Comparison of ENCODE assay signal across 8 mouse cellular contexts in genomic region chr12:81532316-81533028, GRCm38 (mm10). TPM values are rescaled to one million over a fixed set of nuclear protein-coding genes. Genes with fewer than 3 reads are reported as not detected.
DNase-seq lines count a peak whose midpoint lies in the region; ATAC-seq and TF ChIP-seq lines count a peak whose summit lies in the region.

TSS of gene Gm20498 (minus strand) at chr12:81532905.
TSS of gene Synj2bp (minus strand) at chr12:81532911.

- H3K4me1 ChIP-seq in forebrain, embryonic 10.5 days: peaks cover 17% of the 10 kb centered on the region
- H3K4me1 ChIP-seq in heart, embryonic 15.5 days (replicated peaks): peaks cover 7% of the 10 kb centered on the region; the same call in 1 of the 2 replicates
- peaks cover 3 to 5% of the 10 kb centered on the region in 2 experiments; a peak in 2 of 4 replicates for H3K4me1 ChIP-seq in liver, embryonic 14.5 days (replicated peaks; ENCODE audit: control insufficient read depth in 2 of 2, insufficient read depth in 2 of 2, low read length in 1 of 2)
- H3K4me1 ChIP-seq in neural tube, embryonic 11.5 days (ENCODE audit: control insufficient read depth, insufficient read depth, low read length): no peaks in the 10 kb centered on the region; the same call in 1 of the 2 replicates
- H3K4me1 ChIP-seq in stomach, postnatal 0 days (replicated peaks; ENCODE audit: control insufficient read depth, insufficient read depth): no peaks in the 10 kb centered on the region

- H3K36me3 ChIP-seq in forebrain, embryonic 10.5 days (replicated peaks): no peaks in the 10 kb centered on the region
- H3K36me3 ChIP-seq in heart, embryonic 15.5 days: no peaks in the 10 kb centered on the region
- H3K36me3 ChIP-seq in liver, embryonic 14.5 days (replicated peaks; ENCODE audit: control insufficient read depth, insufficient read depth, low read depth): no peaks in the 10 kb centered on the region
- no peaks in the 10 kb centered on the region for H3K36me3 ChIP-seq in neural tube, embryonic 11.5 days (ENCODE audit: control insufficient read depth, insufficient read depth, low read length)
- no peaks in the 10 kb centered on the region for H3K36me3 ChIP-seq in stomach, postnatal 0 days (ENCODE audit: control insufficient read depth, insufficient read depth, low read length)

- peak within 1 kb of the TSS; percentile 84 for H3K9ac ChIP-seq in heart, embryonic 15.5 days
- H3K9ac ChIP-seq in liver, embryonic 14.5 days (replicated peaks): peak within 1 kb of the TSS; percentile 86
- peak within 1 kb of the TSS; percentile 81 for H3K9ac ChIP-seq in neural tube, embryonic 11.5 days (ENCODE audit: low read length)
- peak within 1 kb of the TSS; percentile 79 for H3K9ac ChIP-seq in stomach, postnatal 0 days (ENCODE audit: low read length)

- TF ChIP-seq CTCF in liver, embryonic 14.5 days (IDR thresholded peaks at IDR 0.05; ENCODE audit: low read depth): no peak
- TF ChIP-seq CTCF in stomach, postnatal 0 days (IDR thresholded peaks at IDR 0.05; ENCODE audit: low read depth): no peak

- peak; percentile 76 for ATAC-seq in heart, embryonic 15.5 days (replicated peaks; ENCODE audit: insufficient number of reproducible peaks, insufficient read depth, low FRiP score, low read depth)
- ATAC-seq in liver, embryonic 14.5 days (ENCODE audit: insufficient read depth): peak; percentile 87
- ATAC-seq in neural tube, embryonic 11.5 days (ENCODE audit: insufficient read depth, low FRiP score, low TSS enrichment): peak; percentile 85
- peak; percentile 90 for ATAC-seq in stomach, postnatal 0 days (ENCODE audit: low FRiP score, low TSS enrichment)

- no peaks in the 10 kb centered on the region; the same call in 1 of the 2 replicates for H3K27me3 ChIP-seq in forebrain, embryonic 10.5 days (ENCODE audit: poor library complexity, severe bottlenecking)
- H3K27me3 ChIP-seq in heart, embryonic 15.5 days: no peaks in the 10 kb centered on the region
- no peaks in the 10 kb centered on the region for H3K27me3 ChIP-seq in liver, embryonic 14.5 days (ENCODE audit: control insufficient read depth, insufficient read depth, low read length)
- no peaks in the 10 kb centered on the region for H3K27me3 ChIP-seq in neural tube, embryonic 11.5 days (ENCODE audit: control insufficient read depth, insufficient read depth, low read length)
- no peaks in the 10 kb centered on the region for H3K27me3 ChIP-seq in stomach, postnatal 0 days (ENCODE audit: control insufficient read depth, insufficient read depth, low read length)

- peak within 1 kb of the TSS; percentile 75 for H3K4me3 ChIP-seq in forebrain, embryonic 10.5 days
- peak within 1 kb of the TSS; percentile 89 for H3K4me3 ChIP-seq in heart, embryonic 15.5 days
- H3K4me3 ChIP-seq in liver, embryonic 14.5 days (ENCODE audit: insufficient read depth in 1 of 2, low read depth in 2 of 2, low read length in 2 of 2): peak within 1 kb of the TSS; percentile 84 to 92
- H3K4me3 ChIP-seq in neural tube, embryonic 11.5 days (ENCODE audit: low read depth, low read length): peak within 1 kb of the TSS; percentile 81
- peak within 1 kb of the TSS; percentile 67 for H3K4me3 ChIP-seq in stomach, postnatal 0 days (ENCODE audit: low read depth, low read length)

- TF ChIP-seq EP300 in liver, embryonic 14.5 days (IDR thresholded peaks at IDR 0.05; ENCODE audit: low read depth): no peak
- TF ChIP-seq EP300 in stomach, postnatal 0 days (optimal IDR thresholded peaks at IDR 0.05): no peak

- under 1% methylated on average over 46 of the region's 46 CpGs for WGBS in forebrain, embryonic 10.5 days
- under 1% methylated on average over 46 of the region's 46 CpGs for WGBS in heart, embryonic 15.5 days
- WGBS in liver, embryonic 14.5 days (ENCODE audit: insufficient replicate concordance): under 1% methylated on average over 46 of the region's 46 CpGs
- under 1% methylated on average over 46 of the region's 46 CpGs for WGBS in neural tube, embryonic 11.5 days
- WGBS in stomach, postnatal 0 days: under 1% methylated on average over 46 of the region's 46 CpGs

- H3K27ac ChIP-seq in forebrain, embryonic 10.5 days: peak within 1 kb of the TSS; percentile 84
- H3K27ac ChIP-seq in heart, embryonic 15.5 days: peak within 1 kb of the TSS; percentile 78
- H3K27ac ChIP-seq in liver, embryonic 14.5 days: peak within 1 kb of the TSS; percentile 67
- 0 out of 2 replicates have a peak within 1 kb of the TSS, but pooled peaks have one; percentile 27 for H3K27ac ChIP-seq in neural tube, embryonic 11.5 days (ENCODE audit: low read depth, low read length)
- peak within 1 kb of the TSS; percentile 75 for H3K27ac ChIP-seq in stomach, postnatal 0 days (replicated peaks)

- H3K9me3 ChIP-seq in forebrain, embryonic 10.5 days: no peaks in the 10 kb centered on the region
- no peaks in the 10 kb centered on the region for H3K9me3 ChIP-seq in heart, embryonic 15.5 days (replicated peaks)
- no peaks in the 10 kb centered on the region for H3K9me3 ChIP-seq in liver, embryonic 14.5 days (ENCODE audit: control insufficient read depth, low read length)
- H3K9me3 ChIP-seq in neural tube, embryonic 11.5 days (ENCODE audit: control insufficient read depth, low read length): no peaks in the 10 kb centered on the region
- no peaks in the 10 kb centered on the region for H3K9me3 ChIP-seq in stomach, postnatal 0 days (ENCODE audit: control insufficient read depth, low read length)

- peak; percentile 67 to 73 for DNase-seq in CD8-positive naive resting alpha-beta T cell, adult 2 months (ENCODE audit: low read depth in 2 of 2, low spot score in 2 of 2)
- DNase-seq in c-Kit-positive CD71-negative TER-119-negative erythroid progenitor cells, embryonic 14.5 days (ENCODE audit: low read depth): peak; percentile 65
- DNase-seq in forebrain, embryonic 10.5 days (ENCODE audit: extremely low spot score, low spot score): peak; percentile 84
- peak; percentile 89 to 94 for DNase-seq in kidney, postnatal 25 days
- peak; percentile 60 to 68 (median 65) for DNase-seq in liver, embryonic 14.5 days (ENCODE audit: low read depth in 3 of 3, low spot score in 3 of 3)
- peak; percentile 86 for DNase-seq in neural tube, embryonic 11.5 days (ENCODE audit: low spot score)
- DNase-seq in stomach, postnatal 0 days (ENCODE audit: low spot score): peak; percentile 89

- H3K4me2 ChIP-seq in heart, embryonic 15.5 days: peak within 1 kb of the TSS; percentile 71
- peak within 1 kb of the TSS; percentile 73 for H3K4me2 ChIP-seq in liver, embryonic 14.5 days (ENCODE audit: low read depth)
- peak within 1 kb of the TSS; percentile 54 for H3K4me2 ChIP-seq in neural tube, embryonic 11.5 days (ENCODE audit: low read depth)
- peak within 1 kb of the TSS; percentile 72 for H3K4me2 ChIP-seq in stomach, postnatal 0 days (replicated peaks; ENCODE audit: low read depth)

RNA-seq across cellular contexts. Expression of gene Gm20498, which starts in this region (rescaled TPM):
- 24.8 and 27.1 TPM in 2 replicates for polyA plus RNA-seq in forebrain, embryonic 10.5 days (2016; fragmentation: Nextera tagmentation; extraction: Ambion mirVana)
- polyA plus RNA-seq in heart, embryonic 15.5 days (2015; fragmentation: Nextera tagmentation; extraction: Ambion mirVana): 26.9 and 28.9 TPM in 2 replicates
- 3.9 and 4.8 TPM in 2 replicates for polyA plus RNA-seq in liver, embryonic 14.5 days (2012; rRNA removed)
- polyA plus RNA-seq in liver, embryonic 14.5 days (2014; fragmentation: Nextera tagmentation; extraction: Ambion mirVana): 13.0 and 14.4 TPM in 2 replicates
- 33.4 and 37.2 TPM in 2 replicates for polyA plus RNA-seq in neural tube, embryonic 11.5 days (2014; fragmentation: Nextera tagmentation; extraction: Ambion mirVana)
- polyA plus RNA-seq in stomach, postnatal 0 days (2015; fragmentation: Nextera tagmentation; extraction: Ambion mirVana): 16.6 and 18.9 TPM in 2 replicates

RNA-seq across cellular contexts. Expression of gene Synj2bp, which starts in this region (rescaled TPM):
- 34.3 and 35.4 TPM in 2 replicates for polyA plus RNA-seq in forebrain, embryonic 10.5 days (2016; fragmentation: Nextera tagmentation; extraction: Ambion mirVana)
- 29.7 and 33.7 TPM in 2 replicates for polyA plus RNA-seq in heart, embryonic 15.5 days (2015; fragmentation: Nextera tagmentation; extraction: Ambion mirVana)
- polyA plus RNA-seq in liver, embryonic 14.5 days (2012; rRNA removed): 4.0 and 8.2 TPM in 2 replicates
- 12.1 and 15.2 TPM in 2 replicates for polyA plus RNA-seq in liver, embryonic 14.5 days (2014; fragmentation: Nextera tagmentation; extraction: Ambion mirVana)
- 28.6 and 29.7 TPM in 2 replicates for polyA plus RNA-seq in neural tube, embryonic 11.5 days (2014; fragmentation: Nextera tagmentation; extraction: Ambion mirVana)
- polyA plus RNA-seq in stomach, postnatal 0 days (2015; fragmentation: Nextera tagmentation; extraction: Ambion mirVana): 20.0 and 20.7 TPM in 2 replicates

Comparison
In these comparisons a context has a peak if more than half of its experiments do, and no peak if none do; other contexts are left out.
1. Peak in every context shown above with its lines: DNase-seq, ATAC-seq, H3K4me3 ChIP-seq and H3K27ac ChIP-seq.
2. H3K27ac ChIP-seq: peak in every context shown above with its lines; median percentile 84 in forebrain, embryonic 10.5 days; 78 in heart, embryonic 15.5 days; 75 in stomach, postnatal 0 days; 67 in liver, embryonic 14.5 days; 27 in neural tube, embryonic 11.5 days.